Mouse (Mus musculus): ENCODE measurements around the gene Dlx1. TPM values are rescaled to one million over a fixed set of nuclear protein-coding genes. Genes with fewer than 3 reads are reported as not detected.
A peak's percentile ranks its signal among the peaks of the same experiment; 100 is the strongest.

The Dlx1 gene
- polyA plus RNA-seq, 1 experiment from 2014 or later = 0.13 TPM

DNA sequence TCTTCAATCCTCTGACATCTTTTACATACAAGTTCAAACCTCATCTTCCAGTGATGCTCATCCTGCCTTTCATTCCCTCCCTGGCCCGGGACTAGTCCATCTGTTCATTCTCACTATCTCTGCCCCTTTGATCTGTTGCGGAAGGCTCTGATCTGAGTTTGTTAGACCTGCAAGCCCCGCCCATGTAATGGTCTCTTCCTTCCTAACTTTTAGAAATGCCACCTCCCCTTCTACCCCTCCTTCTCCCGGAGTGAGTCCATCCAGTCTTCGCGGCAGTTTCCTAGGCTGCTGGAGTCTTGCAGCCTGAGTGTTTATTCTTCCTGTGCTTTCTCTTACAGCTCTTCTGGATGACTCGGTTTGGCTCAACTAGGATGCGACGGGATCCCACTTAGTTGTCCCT is 38.6 kb downstream of the Dlx1 start:
- no peak overlapping the region for H3K4me2 ChIP-seq
- ATAC-seq (ENCODE audit: low FRiP score) = no peak
- WGBS = 79% methylated on average over 9 of the region's 9 CpGs
- no peak overlapping the region for H3K9ac ChIP-seq (replicated peaks)
- H3K36me3 ChIP-seq = no peaks in the 10 kb centered on the region
- no peaks in the 10 kb centered on the region for H3K4me1 ChIP-seq
- no peaks in the 10 kb centered on the region for H3K9me3 ChIP-seq (replicated peaks)
- H3K27me3 ChIP-seq (replicated peaks) = no peaks in the 10 kb centered on the region
- H3K4me3 ChIP-seq (replicated peaks) = no peak overlapping the region
- H3K27ac ChIP-seq (replicated peaks) = no peak overlapping the region

DNA sequence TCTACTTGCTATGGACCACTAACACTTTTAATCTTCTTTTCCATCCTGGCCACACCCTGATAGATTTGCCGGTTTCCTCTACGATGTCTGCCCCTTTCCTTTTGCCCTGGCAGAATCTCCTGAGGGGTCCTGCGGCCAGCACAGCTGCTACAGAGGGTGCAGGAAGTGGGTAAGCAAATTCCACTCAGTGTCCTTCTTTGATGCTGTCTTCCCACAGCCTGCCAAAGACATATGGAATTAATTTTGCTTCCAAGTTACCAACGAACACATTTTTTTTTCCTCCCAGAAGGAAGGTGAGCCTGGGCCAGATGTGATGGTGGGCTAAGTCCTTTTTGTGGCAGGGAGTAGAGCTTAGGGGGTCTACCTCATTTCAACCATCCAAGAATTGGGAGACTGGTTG is 45.8 kb downstream of the Dlx1 start:
- no peaks in the 10 kb centered on the region for H3K4me1 ChIP-seq
- no peak overlapping the region for H3K27ac ChIP-seq (replicated peaks)
- no peak for ATAC-seq (ENCODE audit: low FRiP score)
- H3K36me3 ChIP-seq = no peaks in the 10 kb centered on the region
- no peak overlapping the region for H3K4me3 ChIP-seq (replicated peaks)
- 81% methylated on average over 4 of the region's 4 CpGs for WGBS
- no peak overlapping the region for H3K4me2 ChIP-seq
- H3K9ac ChIP-seq (replicated peaks) = no peak overlapping the region
- no peaks in the 10 kb centered on the region for H3K27me3 ChIP-seq (replicated peaks)
- H3K9me3 ChIP-seq (replicated peaks) = no peaks in the 10 kb centered on the region

DNA sequence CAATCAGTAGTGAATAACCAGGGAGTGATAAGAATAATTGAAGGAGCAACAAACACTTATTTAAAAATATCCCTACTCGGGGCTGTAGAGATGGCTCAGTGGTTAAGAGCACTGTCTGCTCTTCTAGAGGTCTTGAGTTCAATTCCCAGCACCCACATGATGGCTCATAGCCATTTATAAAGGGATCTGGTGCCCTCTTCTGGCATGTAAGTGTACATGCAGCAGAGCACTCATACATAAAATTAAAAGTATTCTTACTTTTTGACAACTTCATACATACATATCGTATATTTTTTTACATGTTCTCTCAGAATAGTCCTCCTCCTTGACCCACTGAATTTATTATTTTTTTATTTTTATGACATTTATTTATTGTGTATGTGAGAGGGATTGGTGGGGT is 49.1 kb downstream of the Dlx1 start:
- H3K4me3 ChIP-seq (replicated peaks) = no peak overlapping the region
- 92% methylated on average over 2 of the region's 2 CpGs for WGBS
- no peaks in the 10 kb centered on the region for H3K36me3 ChIP-seq
- H3K27me3 ChIP-seq (replicated peaks) = no peaks in the 10 kb centered on the region
- no peak overlapping the region for H3K9ac ChIP-seq (replicated peaks)
- no peak overlapping the region for H3K27ac ChIP-seq (replicated peaks)
- no peaks in the 10 kb centered on the region for H3K9me3 ChIP-seq (replicated peaks)
- peaks cover 9% of the 10 kb centered on the region; the same call in 1 of the 2 replicates for H3K4me1 ChIP-seq
- ATAC-seq (ENCODE audit: low FRiP score) = no peak
- H3K4me2 ChIP-seq = no peak overlapping the region

DNA sequence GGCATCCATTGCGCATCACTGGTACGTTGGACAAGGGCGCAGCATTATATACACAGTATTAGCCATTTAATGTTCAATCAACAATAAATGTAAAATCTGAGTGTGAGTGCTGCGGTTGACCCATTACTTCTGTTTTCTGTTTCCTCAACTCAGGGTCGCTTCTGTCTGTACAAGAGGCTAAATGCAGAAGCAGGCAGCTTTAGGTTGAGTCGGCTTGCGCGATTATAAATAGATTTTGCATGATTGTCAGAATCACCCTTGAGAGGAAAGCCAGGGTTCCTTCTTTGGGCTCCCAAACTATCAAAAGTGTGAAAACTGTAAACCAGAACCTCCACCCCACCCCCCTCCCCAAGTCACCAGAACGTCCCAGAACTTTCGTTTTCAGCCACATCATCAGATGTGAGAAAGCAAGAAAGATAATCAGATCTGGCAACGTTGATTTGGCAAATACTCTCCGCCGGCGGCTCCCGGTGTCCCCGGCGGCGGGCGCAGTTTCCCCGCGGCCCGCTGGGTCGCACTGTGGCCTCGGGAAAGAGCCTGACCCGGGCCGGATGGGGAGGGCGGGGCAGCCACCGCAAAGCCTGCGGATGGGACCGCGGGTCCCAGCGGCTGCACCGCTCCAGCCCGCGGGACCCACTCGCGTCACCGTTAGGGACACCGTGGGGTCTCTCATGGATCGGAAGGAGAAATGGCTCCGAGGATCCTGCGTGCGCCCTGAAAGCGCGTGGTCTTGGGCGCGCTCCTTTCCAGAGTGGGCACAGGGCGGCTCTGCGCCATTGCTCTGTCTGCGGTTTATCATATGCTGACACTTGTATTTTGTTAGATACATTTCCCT is 52.9 kb downstream of the Dlx1 start:
- Histone ChIP-seq H3K9ac (replicated peaks) (peak overlapping the region; percentile 61), H3K4me1 (peaks cover 9% of the 10 kb centered on the region; the same call in 1 of the 2 replicates), H3K27me3 (replicated peaks) (no peaks in the 10 kb centered on the region), H3K36me3 (no peaks in the 10 kb centered on the region), H3K4me2 (peak overlapping the region; percentile 90), H3K4me3 (replicated peaks) (peak overlapping the region; percentile 63), H3K9me3 (replicated peaks) (no peaks in the 10 kb centered on the region), H3K27ac (replicated peaks) (no peak overlapping the region)
- 11% methylated on average over 50 of the region's 50 CpGs for WGBS
- peak; percentile 79 for ATAC-seq (ENCODE audit: low FRiP score)

DNA sequence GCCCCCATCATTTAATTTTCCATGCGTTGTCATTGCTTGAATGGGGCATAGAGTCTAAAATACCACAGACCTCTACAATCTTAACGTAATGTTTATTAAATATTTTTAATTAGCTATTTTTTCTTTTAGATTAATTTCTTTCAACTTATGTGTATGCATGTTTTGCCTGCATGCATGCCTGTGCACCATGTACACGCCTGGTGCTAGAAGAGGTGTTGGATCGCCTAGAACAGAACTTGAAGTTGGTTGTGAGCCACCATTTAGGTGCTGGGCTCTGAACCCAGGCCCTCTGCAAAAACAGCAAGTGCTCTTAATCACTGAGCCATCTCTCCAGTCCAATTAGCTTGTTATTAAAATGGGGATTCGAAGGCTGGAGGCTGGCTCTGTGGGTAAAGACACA is 53.6 kb downstream of the Dlx1 start:
- Histone ChIP-seq H3K9ac (replicated peaks) (peak overlapping the region; percentile 61), H3K4me3 (replicated peaks) (peak overlapping the region; percentile 63), H3K27me3 (replicated peaks) (no peaks in the 10 kb centered on the region), H3K36me3 (no peaks in the 10 kb centered on the region), H3K4me2 (peak overlapping the region; percentile 90), H3K4me1 (peaks cover 9% of the 10 kb centered on the region; the same call in 1 of the 2 replicates), H3K27ac (replicated peaks) (no peak overlapping the region), H3K9me3 (replicated peaks) (no peaks in the 10 kb centered on the region)
- 58% methylated on average over 5 of the region's 5 CpGs for WGBS
- ATAC-seq (ENCODE audit: low FRiP score) = peak; percentile 8; the same call in 1 of the 2 replicates

Other genes with a start within 250 kb of the Dlx1 start
- 109 and 119 TPM in 2 replicates for gene Slc25a12, start 160.4 kb upstream of the Dlx1 start, polyA plus RNA-seq (2015; fragmentation: Nextera tagmentation; extraction: Ambion mirVana)
- gene Hat1, start 139.2 kb upstream of the Dlx1 start, polyA plus RNA-seq (2015; fragmentation: Nextera tagmentation; extraction: Ambion mirVana) = 45.9 and 68.2 TPM in 2 replicates
- gene Metap1d, start 74.8 kb upstream of the Dlx1 start, polyA plus RNA-seq (2015; fragmentation: Nextera tagmentation; extraction: Ambion mirVana) = 32.8 and 33.4 TPM in 2 replicates
- 0.08 and 1.1 TPM in 2 replicates for gene Dlx2, start 18.6 kb downstream of the Dlx1 start, polyA plus RNA-seq (2015; fragmentation: Nextera tagmentation; extraction: Ambion mirVana)
- 23.1 and 29.3 TPM in 2 replicates for gene Itga6, start 217.5 kb downstream of the Dlx1 start, polyA plus RNA-seq (2015; fragmentation: Nextera tagmentation; extraction: Ambion mirVana)